Mouse (Mus musculus): ENCODE data around the gene Zfp64. TPM values are rescaled to one million over a fixed set of nuclear protein-coding genes. Genes with fewer than 3 reads are reported as not detected.

Zfp64 gene
- polyA plus RNA-seq, 1 experiment from 2014 or later, result 53.4 TPM

DNA sequence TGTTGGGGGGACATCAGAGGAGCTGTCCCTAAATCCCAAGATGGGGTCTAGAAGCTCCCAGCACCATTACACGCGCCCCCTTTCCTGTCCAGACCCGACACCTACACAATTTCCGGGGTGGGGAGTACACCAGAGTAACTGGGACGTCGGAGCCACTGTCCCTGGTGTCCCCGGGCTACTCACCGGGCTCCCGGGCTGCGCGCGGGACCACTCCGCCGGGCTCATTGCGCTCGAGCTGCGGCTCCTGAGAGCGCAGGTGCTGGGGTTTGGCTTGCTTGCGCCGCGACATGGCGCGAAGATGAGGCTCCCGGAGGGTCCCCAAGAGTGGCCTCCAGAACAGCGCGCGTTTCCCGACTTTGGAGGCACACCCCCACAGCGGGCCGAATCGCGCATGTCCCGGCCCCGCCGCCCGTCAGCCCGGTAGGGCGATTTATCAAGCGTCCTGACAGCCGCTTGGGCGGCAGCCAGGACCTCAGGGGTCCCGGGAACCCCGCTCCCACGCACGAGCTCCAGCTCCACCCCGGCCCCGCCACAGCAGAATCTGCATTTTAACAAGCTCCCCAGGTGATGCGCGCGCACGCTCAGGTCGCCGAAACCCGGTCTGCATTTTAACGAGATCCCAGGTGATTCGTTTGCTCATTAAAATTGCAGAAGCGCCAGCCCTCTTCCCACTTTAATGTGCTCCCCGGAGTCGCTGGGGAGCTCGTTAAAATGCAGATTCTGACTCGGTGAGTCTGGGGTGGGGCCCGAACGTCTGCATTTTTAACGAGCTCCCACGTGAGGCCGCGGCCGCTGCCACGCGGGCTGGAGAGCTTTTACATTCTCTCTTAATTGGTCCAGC, 43.1 kb downstream of the Zfp64 start:
- Histone ChIP-seq H3K27ac (peak overlapping the region; percentile 59; the same call in 1 of the 2 replicates), H3K4me3 (peak overlapping the region; percentile 55), H3K4me1 (peaks cover 32% of the 10 kb centered on the region), H3K36me3 (peaks cover 5% of the 10 kb centered on the region), H3K4me2 (replicated peaks) (peak overlapping the region; percentile 91), H3K9me3 (no peaks in the 10 kb centered on the region), H3K9ac (peak overlapping the region; percentile 66), H3K27me3 (peaks cover 50% of the 10 kb centered on the region)
- under 1% methylated on average over 70 of the region's 70 CpGs for WGBS
- peak; percentile 82 for ATAC-seq (ENCODE audit: low FRiP score, low read depth)

DNA sequence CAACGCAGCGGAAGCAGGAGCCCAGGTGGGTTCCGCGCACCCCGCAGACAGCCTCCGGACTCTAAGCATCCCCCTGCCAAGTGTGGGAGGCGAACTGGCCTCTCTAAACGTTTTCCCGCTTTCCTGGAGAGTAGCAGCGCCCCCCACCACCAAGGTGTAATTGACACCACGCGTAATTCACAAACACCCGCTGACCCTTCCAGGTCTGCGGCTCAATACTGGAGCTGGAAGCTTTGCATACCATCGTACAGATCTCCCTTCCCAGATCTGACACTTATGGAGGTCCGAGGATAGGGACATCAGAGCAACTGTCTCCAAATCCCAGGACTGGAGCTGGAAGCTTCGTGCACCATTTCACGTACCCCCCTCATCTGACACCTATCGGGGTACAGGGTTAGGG, 43.9 kb downstream of the Zfp64 start:
- Histone ChIP-seq H3K4me1 (peaks cover 38% of the 10 kb centered on the region), H3K9me3 (no peaks in the 10 kb centered on the region), H3K27me3 (peaks cover 57% of the 10 kb centered on the region), H3K9ac (peak overlapping the region; percentile 66), H3K4me2 (replicated peaks) (peak overlapping the region; percentile 91), H3K4me3 (peak overlapping the region; percentile 55), H3K36me3 (peaks cover 5% of the 10 kb centered on the region), H3K27ac (peak overlapping the region; percentile 52; the same call in 1 of the 2 replicates)
- ATAC-seq (ENCODE audit: low FRiP score, low read depth), result no peak
- 1% methylated on average over 19 of the region's 19 CpGs for WGBS

DNA sequence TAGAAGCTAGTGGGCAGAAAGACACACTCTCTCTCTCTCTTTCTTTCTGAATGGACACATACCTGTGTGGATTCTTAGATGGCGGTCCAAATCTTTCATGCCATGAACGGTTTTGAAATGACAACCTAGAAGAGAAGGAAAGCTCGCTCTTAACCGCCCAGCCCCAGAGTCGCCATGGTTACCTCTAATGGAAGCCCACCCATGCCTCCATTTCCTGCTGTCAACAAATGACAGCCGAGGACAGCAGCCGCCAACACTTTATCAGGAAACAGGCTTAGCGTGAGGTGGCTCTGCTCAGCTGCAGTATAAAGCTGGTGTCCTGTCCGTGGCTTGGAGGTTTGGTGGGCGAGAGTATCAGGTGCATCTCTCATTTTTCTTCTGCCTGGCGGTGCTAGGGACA, 49.4 kb downstream of the Zfp64 start:
- Histone ChIP-seq H3K4me1 (peaks cover 28% of the 10 kb centered on the region), H3K27me3 (peaks cover 32% of the 10 kb centered on the region), H3K36me3 (peaks cover 5% of the 10 kb centered on the region), H3K9me3 (no peaks in the 10 kb centered on the region), H3K9ac (no peak overlapping the region), H3K4me3 (no peak overlapping the region), H3K27ac (no peak overlapping the region), H3K4me2 (replicated peaks) (no peak overlapping the region)
- no peak for ATAC-seq (ENCODE audit: low FRiP score, low read depth)
- 42% methylated on average over 11 of the region's 11 CpGs for WGBS

DNA sequence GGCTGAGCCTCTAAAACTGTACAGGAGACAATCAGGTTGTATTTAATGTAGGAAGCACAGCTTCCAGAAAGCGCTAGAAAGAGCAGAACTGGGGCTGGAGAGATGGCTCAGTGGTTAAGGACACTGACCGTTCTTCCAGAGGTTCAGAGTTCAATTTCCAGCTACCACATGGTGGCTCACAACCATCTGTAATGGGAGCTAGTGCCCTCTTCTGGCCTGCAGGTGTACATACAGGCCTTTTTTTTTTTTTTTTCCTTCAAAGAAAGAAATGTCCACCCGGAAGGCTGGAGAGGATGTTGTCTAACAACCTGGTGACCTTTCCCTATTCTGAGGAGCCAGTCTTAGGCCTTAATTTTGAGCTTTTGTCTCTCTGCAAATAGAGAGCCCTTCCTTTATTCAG, 50.5 kb downstream of the Zfp64 start:
- Histone ChIP-seq H3K4me3 (no peak overlapping the region), H3K4me2 (replicated peaks) (no peak overlapping the region)
- 73% methylated on average over 3 of the region's 3 CpGs for WGBS

DNA sequence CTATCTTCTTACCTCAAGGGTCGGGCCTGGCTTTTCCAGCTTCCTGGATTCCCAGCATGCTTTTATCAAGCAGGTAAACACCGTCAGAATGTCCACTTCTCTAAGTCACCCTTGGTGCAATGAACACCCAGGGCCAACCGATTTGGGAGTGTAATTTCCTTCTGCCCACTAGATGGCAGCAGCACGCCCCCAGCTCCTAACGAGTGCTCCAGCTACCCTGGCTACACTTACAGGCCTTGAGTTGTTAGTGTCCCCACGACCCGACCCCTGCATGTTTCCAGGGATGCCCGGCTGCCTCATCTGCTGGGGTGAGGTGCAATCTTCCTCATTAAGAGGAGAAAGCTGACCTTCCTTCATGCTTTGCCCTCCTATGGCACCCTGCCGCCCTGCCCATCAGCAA, 51.2 kb downstream of the Zfp64 start:
- Histone ChIP-seq H3K27ac (no peak overlapping the region), H3K9me3 (no peaks in the 10 kb centered on the region), H3K4me2 (replicated peaks) (no peak overlapping the region), H3K4me1 (peaks cover 22% of the 10 kb centered on the region), H3K36me3 (peaks cover 11% of the 10 kb centered on the region), H3K4me3 (no peak overlapping the region), H3K9ac (no peak overlapping the region), H3K27me3 (peaks cover 14% of the 10 kb centered on the region)
- WGBS, result 12% methylated on average over 9 of the region's 9 CpGs
- no peak; the same call in 1 of the 2 replicates for ATAC-seq (ENCODE audit: low FRiP score, low read depth)

More for the DNA sequence above, 50.5 kb downstream of the Zfp64 start:
- Histone ChIP-seq H3K9ac (no peak overlapping the region), H3K36me3 (peaks cover 10% of the 10 kb centered on the region), H3K27ac (no peak overlapping the region), H3K9me3 (no peaks in the 10 kb centered on the region), H3K27me3 (peaks cover 20% of the 10 kb centered on the region), H3K4me1 (peaks cover 22% of the 10 kb centered on the region)
- ATAC-seq (ENCODE audit: low FRiP score, low read depth), result no peak

DNA sequence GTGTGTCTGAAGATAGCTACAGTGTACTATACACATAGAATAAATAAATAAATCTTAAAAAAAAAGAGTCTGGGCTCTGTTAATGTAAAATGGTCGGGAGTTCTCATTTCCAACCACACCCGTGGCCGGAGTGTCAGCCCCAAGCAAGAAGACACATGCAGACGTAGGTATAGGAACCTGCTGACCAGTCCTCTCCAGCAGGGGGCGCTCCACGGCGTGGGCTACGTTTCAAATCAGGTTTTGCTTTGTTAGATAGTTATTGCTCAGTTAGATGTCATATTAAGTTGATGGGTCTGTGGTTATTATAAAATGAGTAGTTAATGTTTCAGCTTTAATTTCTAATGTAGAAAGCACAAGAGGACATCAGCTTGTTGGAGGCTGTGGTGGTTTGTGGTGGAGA, 52.8 kb downstream of the Zfp64 start:
- no peak overlapping the region for H3K4me3 ChIP-seq
- H3K27me3 ChIP-seq, result peaks cover 9% of the 10 kb centered on the region
- no peak for ATAC-seq (ENCODE audit: low FRiP score, low read depth)
- peaks cover 21% of the 10 kb centered on the region for H3K36me3 ChIP-seq
- no peak overlapping the region for H3K27ac ChIP-seq
- H3K9me3 ChIP-seq, result no peaks in the 10 kb centered on the region
- no peak overlapping the region for H3K4me2 ChIP-seq (replicated peaks)
- peaks cover 22% of the 10 kb centered on the region for H3K4me1 ChIP-seq
- WGBS, result 24% methylated on average over 8 of the region's 8 CpGs
- no peak overlapping the region for H3K9ac ChIP-seq

DNA sequence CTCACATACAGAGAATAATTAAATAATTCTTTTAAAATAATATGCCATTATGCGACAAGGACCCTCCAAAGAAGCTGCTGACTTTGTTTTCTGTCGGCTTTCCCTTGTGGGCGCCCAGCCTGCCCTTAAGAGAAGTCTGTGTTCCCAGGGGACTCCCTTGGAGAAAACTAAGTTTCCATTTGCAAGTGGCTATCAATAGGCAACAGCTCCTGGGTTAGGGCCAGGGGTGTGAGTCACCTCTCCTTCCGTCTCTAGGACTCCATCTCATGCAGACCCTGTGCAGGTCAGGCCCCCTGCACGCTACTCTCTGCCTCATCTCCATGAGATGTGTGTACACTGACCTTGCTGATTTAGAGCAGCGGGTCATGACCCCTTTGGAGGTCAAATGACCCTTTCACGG, 57.5 kb downstream of the Zfp64 start:
- Histone ChIP-seq H3K9ac (no peak overlapping the region), H3K9me3 (no peaks in the 10 kb centered on the region), H3K36me3 (peaks cover 31% of the 10 kb centered on the region), H3K4me2 (replicated peaks) (no peak overlapping the region), H3K27ac (no peak overlapping the region), H3K4me1 (no peaks in the 10 kb centered on the region), H3K27me3 (no peaks in the 10 kb centered on the region), H3K4me3 (no peak overlapping the region)
- no peak for ATAC-seq (ENCODE audit: low FRiP score, low read depth)
- WGBS, result 82% methylated on average over 7 of the region's 7 CpGs

DNA sequence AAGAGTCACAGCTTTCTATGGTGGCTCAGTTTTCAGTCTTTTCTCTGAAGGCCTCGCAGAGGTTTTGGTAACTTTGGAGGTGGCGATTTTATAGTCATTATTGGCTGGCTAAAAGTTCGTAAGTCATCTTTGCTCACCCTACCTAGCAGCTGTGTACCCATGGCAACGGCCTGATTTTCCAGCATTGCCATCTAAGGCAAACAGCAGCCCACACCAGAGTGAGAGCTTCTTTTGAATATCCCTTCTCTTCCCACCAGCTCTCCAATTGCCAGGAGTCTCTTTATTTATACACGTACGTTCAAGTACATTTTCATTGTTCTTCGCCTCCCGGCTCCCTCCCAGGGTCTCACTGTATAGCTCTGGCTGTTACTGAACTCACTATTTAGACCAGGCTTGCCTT, 59.9 kb downstream of the Zfp64 start:
- no peak overlapping the region for H3K4me2 ChIP-seq (replicated peaks)
- H3K27me3 ChIP-seq, result no peaks in the 10 kb centered on the region
- H3K9ac ChIP-seq, result no peak overlapping the region
- H3K27ac ChIP-seq, result no peak overlapping the region
- 90% methylated on average over 8 of the region's 8 CpGs for WGBS
- H3K4me1 ChIP-seq, result no peaks in the 10 kb centered on the region
- no peak for ATAC-seq (ENCODE audit: low FRiP score, low read depth)
- H3K9me3 ChIP-seq, result no peaks in the 10 kb centered on the region
- H3K4me3 ChIP-seq, result no peak overlapping the region
- peaks cover 36% of the 10 kb centered on the region for H3K36me3 ChIP-seq

DNA sequence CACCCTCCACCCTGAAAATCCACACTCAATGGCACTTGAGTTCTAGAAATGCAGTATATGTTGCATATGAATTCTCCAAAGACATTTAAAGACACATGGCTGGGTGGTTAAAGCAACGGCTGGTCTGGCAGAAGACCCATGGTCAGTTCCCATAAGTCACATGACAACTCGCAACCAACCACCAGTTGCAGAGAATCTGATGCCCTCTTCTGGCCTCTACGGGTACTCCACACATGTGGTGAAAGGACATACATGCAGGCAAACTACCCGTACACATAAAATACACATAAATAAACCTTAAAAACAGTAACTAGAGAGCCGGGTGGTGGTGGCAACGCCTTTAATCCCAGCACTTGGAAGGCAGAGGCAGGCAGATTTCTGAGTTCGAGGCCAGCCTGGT, 60.6 kb downstream of the Zfp64 start:
- no peak for ATAC-seq (ENCODE audit: low FRiP score, low read depth)
- H3K9ac ChIP-seq, result no peak overlapping the region
- 84% methylated on average over 7 of the region's 7 CpGs for WGBS

DNA sequence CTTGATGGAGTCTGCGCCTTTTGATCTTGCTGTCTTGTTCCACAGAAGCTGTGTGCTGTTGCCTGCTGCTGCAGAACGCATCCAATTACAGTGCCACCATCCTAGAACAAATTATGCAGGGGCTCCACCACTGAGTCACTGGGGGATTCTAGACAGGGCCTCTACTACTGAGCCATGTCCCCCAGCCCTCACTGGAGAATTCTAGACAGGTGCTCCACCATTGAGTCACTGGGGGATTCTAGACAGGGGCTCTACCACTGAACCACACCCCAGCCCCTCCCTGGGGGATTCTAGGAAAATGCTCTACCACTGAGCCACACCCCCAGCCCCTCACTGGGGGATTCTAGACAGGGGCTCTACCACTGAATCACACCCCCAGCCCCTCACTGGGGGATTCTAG, 63.3 kb downstream of the Zfp64 start:
- 76% methylated on average over 2 of the region's 2 CpGs for WGBS
- Histone ChIP-seq H3K36me3 (peaks cover 15% of the 10 kb centered on the region), H3K27ac (no peak overlapping the region), H3K9me3 (no peaks in the 10 kb centered on the region), H3K27me3 (no peaks in the 10 kb centered on the region), H3K4me1 (no peaks in the 10 kb centered on the region), H3K9ac (no peak overlapping the region), H3K4me3 (no peak overlapping the region), H3K4me2 (replicated peaks) (no peak overlapping the region)
- ATAC-seq (ENCODE audit: low FRiP score, low read depth), result no peak

More for the DNA sequence above, 60.6 kb downstream of the Zfp64 start:
- Histone ChIP-seq H3K27ac (no peak overlapping the region), H3K4me3 (no peak overlapping the region), H3K9me3 (no peaks in the 10 kb centered on the region), H3K27me3 (no peaks in the 10 kb centered on the region), H3K4me1 (no peaks in the 10 kb centered on the region), H3K36me3 (peaks cover 30% of the 10 kb centered on the region), H3K4me2 (replicated peaks) (no peak overlapping the region)

DNA sequence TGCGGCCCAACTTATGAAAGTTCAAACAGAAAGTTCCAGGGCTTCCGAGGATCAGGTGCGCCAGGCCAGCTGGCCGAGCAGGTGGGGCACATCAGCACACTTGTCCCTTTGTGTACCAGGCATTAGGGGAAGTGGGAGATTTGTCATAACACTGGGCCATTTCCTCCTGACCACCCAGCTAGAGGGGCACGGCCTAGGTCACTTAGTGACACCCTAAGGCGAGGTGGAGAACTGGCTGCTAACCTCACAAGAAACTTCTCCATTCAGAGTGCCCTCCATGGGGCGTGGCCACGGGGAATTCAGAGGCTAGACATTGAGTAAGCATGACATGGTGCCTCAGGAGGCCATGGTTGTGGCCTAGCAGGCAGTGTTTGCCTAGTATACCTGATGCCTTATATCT, 70.7 kb downstream of the Zfp64 start:
- Histone ChIP-seq H3K9me3 (no peaks in the 10 kb centered on the region), H3K36me3 (no peaks in the 10 kb centered on the region), H3K4me2 (replicated peaks) (no peak overlapping the region), H3K9ac (no peak overlapping the region), H3K4me1 (no peaks in the 10 kb centered on the region; the same call in 1 of the 2 replicates), H3K27me3 (no peaks in the 10 kb centered on the region), H3K4me3 (no peak overlapping the region), H3K27ac (no peak overlapping the region)
- ATAC-seq (ENCODE audit: low FRiP score, low read depth), result no peak
- 70% methylated on average over 8 of the region's 8 CpGs for whole genome bisulfite sequencing

DNA sequence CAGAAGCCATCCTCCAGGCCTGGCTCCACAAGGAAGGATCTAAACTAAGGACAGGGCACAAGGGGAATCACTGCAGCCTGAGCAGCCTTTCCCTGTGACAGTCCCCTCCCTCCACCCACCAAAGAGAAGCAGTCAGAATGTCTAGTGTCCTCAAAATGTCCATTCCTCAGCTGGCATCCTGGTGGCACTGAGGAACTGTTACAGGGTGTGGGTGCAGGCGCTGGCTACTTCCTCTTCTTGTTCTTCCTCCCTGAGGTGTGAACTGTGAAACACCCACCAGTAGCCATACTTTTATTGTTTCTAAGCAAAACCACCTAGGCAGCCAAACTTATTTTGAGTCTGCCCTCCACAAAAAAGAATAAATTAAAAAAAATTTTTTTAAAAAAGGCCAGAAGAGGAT, 72.4 kb downstream of the Zfp64 start:
- ATAC-seq (ENCODE audit: low FRiP score, low read depth), result no peak
- Histone ChIP-seq H3K9me3 (no peaks in the 10 kb centered on the region), H3K4me2 (replicated peaks) (no peak overlapping the region), H3K27me3 (no peaks in the 10 kb centered on the region), H3K9ac (no peak overlapping the region), H3K36me3 (no peaks in the 10 kb centered on the region), H3K27ac (no peak overlapping the region), H3K4me1 (no peaks in the 10 kb centered on the region; the same call in 1 of the 2 replicates), H3K4me3 (no peak overlapping the region)
- 90% methylated on average over 1 of the region's 1 CpGs for WGBS

DNA sequence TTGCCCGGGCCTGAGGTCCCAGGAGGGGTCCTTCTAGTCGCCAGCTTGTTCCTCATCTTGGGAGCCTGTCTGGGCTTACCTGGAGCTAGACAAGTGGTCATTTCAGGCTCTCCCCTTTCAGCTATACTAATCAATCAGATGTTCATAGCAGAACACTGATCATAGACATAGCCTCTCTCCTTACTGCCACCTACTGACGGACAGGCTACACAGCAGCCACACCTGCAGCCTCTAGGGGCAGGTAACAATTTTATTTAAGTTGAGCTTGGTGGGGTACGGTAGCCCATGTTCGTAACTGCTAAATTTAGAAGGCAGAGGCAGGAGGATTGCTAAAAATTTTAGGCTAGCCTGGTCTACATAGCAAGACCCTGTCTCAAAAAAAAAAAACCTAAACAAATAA, 73.5 kb downstream of the Zfp64 start:
- 42% methylated on average over 5 of the region's 5 CpGs for WGBS
- no peaks in the 10 kb centered on the region for H3K9me3 ChIP-seq
- no peak overlapping the region for H3K27ac ChIP-seq
- no peak for ATAC-seq (ENCODE audit: low FRiP score, low read depth)
- no peak overlapping the region for H3K4me3 ChIP-seq
- H3K4me2 ChIP-seq (replicated peaks), result no peak overlapping the region
- no peak overlapping the region for H3K9ac ChIP-seq
- no peaks in the 10 kb centered on the region for H3K36me3 ChIP-seq
- H3K4me1 ChIP-seq, result no peaks in the 10 kb centered on the region; the same call in 1 of the 2 replicates
- no peaks in the 10 kb centered on the region for H3K27me3 ChIP-seq

Data from limb, embryonic 13.5 days (tissue).